Mouse (Mus musculus): ENCODE data around the gene Magea8.
"Not testable (repeated sequence)": the region's sequence is repeated elsewhere in the genome, so short reads cannot be mapped to it uniquely, and the experiment has no call there.

The Magea8 gene

GRCm38 (mm10) chrX:154995750-154996149 lies at the start of gene Magea8:
Gene Magea8, minus strand, starts transcription at chrX:154995850.
- DNase-seq (ENCODE audit: low spot score in 2 of 2): not testable (repeated sequence)

DNA sequence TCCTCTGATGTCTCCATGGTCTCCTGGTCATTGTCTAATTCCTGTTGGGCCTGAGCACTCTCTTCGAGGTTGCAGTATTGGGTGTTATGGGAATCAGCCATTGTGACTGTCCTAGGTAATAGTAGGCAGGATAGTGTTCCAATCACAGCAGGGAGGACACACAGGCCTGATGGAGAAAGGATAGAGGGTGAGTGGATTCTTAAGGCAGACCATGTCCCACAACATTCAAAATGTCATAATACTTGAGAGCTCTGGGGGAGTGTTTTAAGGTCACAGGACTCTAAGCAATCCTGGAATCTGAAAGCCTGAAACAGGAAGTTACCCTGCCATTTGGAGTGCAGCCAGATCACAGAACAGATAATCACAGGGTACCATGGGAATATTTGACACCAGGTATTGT lies 46.2 kb downstream of the Magea8 start, which contains the start of gene Magea3:
TSS of gene Magea3 (minus strand) at position 101 of the 400 bp plus-strand sequence.
- not testable (repeated sequence) for DNase-seq (ENCODE audit: low spot score in 2 of 2)

DNA sequence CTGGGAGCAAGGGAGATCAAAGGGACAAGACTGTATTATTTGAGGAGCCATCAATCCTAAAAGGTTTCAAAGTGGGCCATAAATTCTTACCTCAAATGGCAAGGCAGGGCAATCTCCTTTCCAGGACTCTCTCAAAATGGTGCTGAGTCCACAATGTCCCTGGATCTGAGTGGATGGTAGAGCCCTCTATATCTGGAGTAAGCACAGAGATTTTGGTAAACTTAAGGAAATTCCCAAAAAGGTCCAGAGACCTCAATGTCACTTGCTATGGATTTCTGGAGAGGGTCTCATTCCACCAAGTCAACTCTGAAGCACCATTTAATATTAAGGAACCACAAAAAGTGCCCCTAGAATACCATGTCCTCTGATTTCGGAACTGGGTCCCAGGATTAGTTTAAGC lies 59.8 kb downstream of the Magea8 start, which contains the start of gene Magea6:
TSS of gene Magea6 (minus strand) at position 101 of the 400 bp plus-strand sequence.
- DNase-seq (ENCODE audit: low spot score in 2 of 2): not testable (repeated sequence)
